Mouse (Mus musculus) heart, embryonic 14.5 days (tissue): ENCODE data around the gene Exosc2. TPM values are rescaled to one million over a fixed set of nuclear protein-coding genes. Genes with fewer than 3 reads are reported as not detected.
A peak's percentile ranks its signal among the peaks of the same experiment; 100 is the strongest.

Experiments
- ATAC-seq: fragments of 200-750 bp; cut with Nextera tagmentation; 2 replicates; pipeline ENCODE4 v1.8.0; 2017; ENCODE audit warnings: low read depth, moderate TSS enrichment; ENCODE audit not compliant: insufficient number of reproducible peaks, insufficient read depth, low FRiP score
- H3K27ac ChIP-seq, 2 experiments: fragments of 200-500 bp in 1 of 2; fragments of 300-500 bp in 1 of 2; sonication (generic) in 1 of 2; replicated peaks in 1 of 2; 2 replicates each; pipeline ENCODE4 v1.5.1; 2012 to 2014; ENCODE audit warnings: low read depth in 2 of 2, low read length in 2 of 2, control low read depth in 1 of 2, mild to moderate bottlenecking in 1 of 2, mixed read lengths in 1 of 2; ENCODE audit not compliant: control insufficient read depth in 1 of 2, insufficient read depth in 1 of 2
- H3K27me3 ChIP-seq: fragments of 300-500 bp; sonication (generic); 2 replicates; pipeline ENCODE4 v1.6.1; 2014; ENCODE audit warnings: mild to moderate bottlenecking, low read length, control low read depth; ENCODE audit not compliant: control insufficient read depth, insufficient read depth
- H3K36me3 ChIP-seq: fragments of 300-500 bp; sonication (generic); 2 replicates; pipeline ENCODE4 v1.6.1; 2014; ENCODE audit warnings: mild to moderate bottlenecking, control low read depth, low read length, mixed read lengths; ENCODE audit not compliant: control insufficient read depth, insufficient read depth
- H3K4me1 ChIP-seq, 2 experiments: fragments of 200-500 bp in 1 of 2; fragments of 300-500 bp in 1 of 2; sonication (generic) in 1 of 2; 2 replicates each; pipeline ENCODE4 v1.6.1; 2012 to 2014; ENCODE audit warnings: low read length in 2 of 2, control low read depth in 1 of 2, mixed read lengths in 1 of 2; ENCODE audit not compliant: control insufficient read depth in 2 of 2, insufficient read depth in 2 of 2
- H3K4me2 ChIP-seq: fragments of 300-500 bp; sonication (generic); 2 replicates; pipeline ENCODE4 v1.6.1; 2014; ENCODE audit warnings: mild to moderate bottlenecking, low read length
- H3K4me3 ChIP-seq, 2 experiments: fragments of 200-500 bp in 1 of 2; fragments of 300-500 bp in 1 of 2; sonication (generic) in 1 of 2; 2 replicates each; pipeline ENCODE4 v1.5.1; 2012 to 2014; ENCODE audit warnings: low read length in 2 of 2, mild to moderate bottlenecking in 2 of 2, control low read depth in 1 of 2, low read depth in 1 of 2, moderate library complexity in 1 of 2; ENCODE audit not compliant: control insufficient read depth in 1 of 2, insufficient read depth in 1 of 2
- H3K9ac ChIP-seq: fragments of 300-500 bp; sonication (generic); 2 replicates; pipeline ENCODE4 v1.6.1; 2014; ENCODE audit warnings: mild to moderate bottlenecking, low read length
- H3K9me3 ChIP-seq: fragments of 300-500 bp; sonication (generic); 2 replicates; pipeline ENCODE4 v1.6.1; 2016; ENCODE audit warnings: low read length, control low read depth; ENCODE audit not compliant: control insufficient read depth
- WGBS: fragments of 180-500 bp; shearing (Covaris S2); extraction: QIAGEN DNeasy Blood & Tissue Kit; methylation state at CpG from one replicate; pipeline ENCODE4 v1.1.7; 2014; 5-methylcytosine and 5-hydroxymethylcytosine counted together
- polyA plus RNA-seq: library from polyadenylated mRNA; unstranded; fragments of >200 nt; fragmentation: Nextera tagmentation; extraction: Ambion mirVana; gene quantifications from 2 replicates; pipeline ENCODE4 v1.2.1, GENCODE M21; 2014

Gene Exosc2
- polyA plus RNA-seq, 1 experiment from 2014 or later: 30.7 TPM

DNA sequence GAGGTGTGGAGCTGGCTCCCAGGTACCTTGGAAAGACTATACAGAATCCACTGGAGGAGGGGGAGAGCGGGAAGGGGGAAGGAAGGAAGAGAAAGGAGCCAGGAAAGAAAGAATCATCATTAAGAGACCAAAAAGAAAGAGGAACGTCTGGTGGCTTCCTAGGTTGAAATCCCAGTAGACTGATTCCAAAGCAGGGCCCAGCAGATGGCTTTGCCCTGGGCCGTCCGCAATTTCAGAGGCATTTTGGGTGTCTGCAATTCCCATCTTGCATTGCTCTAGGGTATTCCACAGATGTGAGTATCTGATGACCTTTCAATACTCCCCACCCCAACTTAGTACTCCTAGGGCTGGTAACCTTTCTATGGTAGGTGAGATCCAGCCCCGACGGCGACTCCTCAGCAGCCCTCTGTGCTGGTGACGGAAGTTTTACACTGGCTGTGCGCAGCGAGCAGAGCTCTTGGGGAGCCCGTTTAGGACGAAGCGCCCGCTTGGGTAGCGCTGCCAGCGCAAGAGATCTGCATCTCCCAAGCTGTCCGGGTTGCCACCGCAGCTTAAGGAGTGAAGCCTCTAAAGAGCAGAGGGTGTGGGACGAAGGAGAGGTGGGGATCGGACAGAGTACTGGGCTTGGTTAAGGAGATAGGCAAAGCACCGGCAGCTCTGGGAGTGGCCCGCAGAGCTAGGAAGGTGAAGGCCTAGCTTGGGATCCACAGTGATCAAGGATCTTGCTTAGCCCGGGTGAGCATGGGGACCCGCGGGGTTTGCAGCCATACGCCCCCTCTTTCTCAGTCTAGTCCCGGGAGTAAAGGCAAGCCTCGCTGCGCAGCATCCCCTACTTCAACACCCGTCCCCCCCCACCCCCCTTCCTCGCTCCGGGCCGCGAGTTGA is 31.7 kb upstream of the Exosc2 start:
- H3K9ac ChIP-seq: no peak overlapping the region
- H3K27ac ChIP-seq: no peak overlapping the region
- no peaks in the 10 kb centered on the region for H3K36me3 ChIP-seq
- no peak for ATAC-seq
- no peak overlapping the region for H3K4me2 ChIP-seq
- H3K9me3 ChIP-seq: no peaks in the 10 kb centered on the region
- peaks cover 0 to 20% of the 10 kb centered on the region in 2 experiments; a peak in 3 of 4 replicates for H3K4me1 ChIP-seq
- under 1% methylated on average over 31 of the region's 34 CpGs for WGBS
- peaks cover 100% of the 10 kb centered on the region for H3K27me3 ChIP-seq
- no peak overlapping the region for H3K4me3 ChIP-seq

DNA sequence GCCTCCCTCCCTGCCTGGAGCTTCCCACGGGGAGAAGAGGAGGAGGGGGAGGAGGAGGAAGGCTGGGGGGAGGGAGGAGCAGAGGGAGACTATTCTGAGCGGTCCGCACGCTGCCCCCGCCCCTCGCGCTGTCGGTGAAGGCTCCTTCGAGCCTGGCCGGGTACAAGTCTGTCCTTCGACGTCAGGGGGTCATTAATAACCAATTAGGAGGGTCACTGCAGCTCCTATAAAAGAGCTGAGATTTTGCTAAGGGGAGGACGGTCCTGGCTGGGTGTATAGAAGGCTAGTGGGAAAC is 31.1 kb upstream of the Exosc2 start:
- H3K4me3 ChIP-seq: no peak overlapping the region
- H3K9me3 ChIP-seq: no peaks in the 10 kb centered on the region
- peaks cover 0 to 20% of the 10 kb centered on the region in 2 experiments; a peak in 3 of 4 replicates for H3K4me1 ChIP-seq
- H3K36me3 ChIP-seq: no peaks in the 10 kb centered on the region
- H3K4me2 ChIP-seq: no peak overlapping the region
- WGBS: 0% methylated on average over 12 of the region's 13 CpGs
- no peak overlapping the region for H3K9ac ChIP-seq
- no peak for ATAC-seq
- no peak overlapping the region for H3K27ac ChIP-seq
- H3K27me3 ChIP-seq: peaks cover 100% of the 10 kb centered on the region

DNA sequence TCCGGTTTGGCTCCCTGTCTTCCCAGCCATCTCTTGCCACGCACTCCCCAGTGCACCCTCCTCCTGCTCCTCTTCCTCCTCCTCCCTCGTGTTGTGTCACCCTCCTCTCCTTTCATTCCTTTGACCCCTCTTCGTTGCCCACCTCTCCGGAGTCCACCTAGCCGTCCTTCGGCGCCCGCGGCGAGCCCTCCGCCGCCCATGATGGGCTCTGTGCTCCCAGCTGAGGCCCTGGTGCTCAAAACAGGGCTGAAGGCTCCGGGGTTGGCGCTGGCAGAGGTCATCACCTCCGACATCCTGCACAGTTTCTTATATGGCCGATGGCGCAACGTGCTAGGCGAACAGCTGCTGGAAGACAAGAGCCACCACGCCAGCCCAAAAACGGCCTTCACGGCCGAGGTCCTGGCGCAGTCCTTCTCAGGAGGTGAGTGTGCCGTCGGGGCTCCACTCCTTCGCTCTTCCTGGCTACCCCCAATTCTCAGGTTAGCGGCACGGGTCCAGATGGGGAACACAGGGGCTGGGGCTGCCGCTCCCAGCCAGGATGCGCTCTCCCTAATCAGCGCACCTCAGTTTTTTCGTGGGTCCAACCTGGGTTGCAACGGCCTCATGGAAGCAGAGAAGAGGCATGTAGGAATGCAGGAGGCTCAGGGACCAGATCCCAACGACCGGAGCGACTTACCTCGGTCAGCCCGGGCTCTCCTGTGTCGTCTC is 30.5 kb upstream of the Exosc2 start, which contains the start of gene Prdm12:
Gene Prdm12, plus strand, starts transcription at position 137 of the 708 bp plus-strand sequence.
- Histone ChIP-seq H3K9me3 (no peaks in the 10 kb centered on the region), H3K4me1 (peaks cover 0 to 20% of the 10 kb centered on the region in 2 experiments; a peak in 3 of 4 replicates), H3K36me3 (no peaks in the 10 kb centered on the region), H3K4me2 (no peak within 1 kb of the TSS), H3K4me3 (0 out of 4 replicates have a peak within 1 kb of the TSS, but pooled peaks of 1 of the 2 experiments have one; percentile 4), H3K27ac (no peak within 1 kb of the TSS), H3K9ac (no peak within 1 kb of the TSS), H3K27me3 (peaks cover 100% of the 10 kb centered on the region)
- 1% methylated on average over 41 of the region's 41 CpGs for WGBS
- ATAC-seq: no peak

DNA sequence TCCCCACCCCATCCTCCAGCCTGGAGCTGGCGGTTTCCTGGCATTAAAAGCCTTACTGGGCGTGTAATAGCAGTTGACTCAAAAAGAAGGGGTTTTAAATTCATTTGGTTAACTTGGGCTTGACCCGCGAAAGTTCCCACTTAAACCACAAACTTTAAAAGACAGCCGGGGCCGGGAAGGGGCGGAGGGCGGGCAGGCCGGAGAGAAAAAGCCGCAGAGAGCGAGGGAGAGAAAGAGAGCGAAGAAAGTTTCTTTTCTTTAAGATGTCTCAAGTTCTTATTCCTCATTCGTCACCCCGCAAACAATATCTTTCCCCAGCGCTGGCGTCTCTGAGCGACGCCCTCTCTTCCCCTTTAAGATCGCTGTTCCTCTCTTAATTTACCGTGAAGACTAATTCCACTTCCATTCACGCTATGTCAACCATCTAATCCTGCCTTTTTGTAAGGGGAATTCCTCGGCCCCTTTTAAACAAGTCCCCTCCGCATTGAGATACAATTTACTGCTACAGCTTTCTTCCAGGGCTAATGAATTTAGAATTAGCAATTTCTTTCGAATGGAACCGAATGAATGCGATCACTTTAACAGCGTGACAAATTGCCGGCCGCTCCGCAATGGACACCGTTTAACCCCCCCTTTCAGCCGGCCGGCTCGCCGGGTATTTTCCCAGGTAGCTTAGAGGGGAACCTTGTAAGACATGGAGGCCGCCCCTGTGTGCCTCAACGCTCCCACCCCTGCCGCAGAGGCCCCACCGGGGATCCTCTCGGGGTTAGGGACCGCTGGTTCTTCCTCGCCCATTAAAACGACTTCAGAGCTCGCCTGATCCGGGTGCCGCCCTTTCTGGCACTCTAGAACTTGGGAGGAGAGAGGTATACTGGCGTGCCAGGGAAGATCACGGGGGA is 29.7 kb upstream of the Exosc2 start:
- H3K9ac ChIP-seq: no peak overlapping the region
- WGBS: 2% methylated on average over 48 of the region's 48 CpGs
- H3K27me3 ChIP-seq: peaks cover 100% of the 10 kb centered on the region
- ATAC-seq: no peak
- peaks cover 0 to 16% of the 10 kb centered on the region in 2 experiments; a peak in 3 of 4 replicates for H3K4me1 ChIP-seq
- H3K27ac ChIP-seq: no peak overlapping the region
- H3K4me3 ChIP-seq: 0 out of 4 replicates have a peak overlapping the region, but pooled peaks of 1 of the 2 experiments have one; percentile 4
- H3K9me3 ChIP-seq: no peaks in the 10 kb centered on the region
- H3K4me2 ChIP-seq: no peak overlapping the region
- no peaks in the 10 kb centered on the region for H3K36me3 ChIP-seq

DNA sequence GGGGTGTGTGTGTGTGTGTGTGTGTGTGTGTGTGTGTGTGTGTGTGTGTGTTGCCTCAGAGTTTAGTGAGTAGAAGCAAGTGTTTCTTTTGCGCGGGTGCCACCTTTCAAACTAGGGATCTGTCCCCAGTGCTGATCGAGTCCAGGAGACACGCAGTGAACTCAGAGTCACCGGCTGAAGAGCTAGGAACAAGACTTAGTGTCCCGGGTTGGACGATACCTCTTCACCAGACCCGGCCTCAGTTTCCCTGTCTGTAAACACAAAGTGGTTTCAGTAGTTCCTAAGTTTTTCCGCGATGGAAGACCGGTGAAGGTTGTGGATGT is 29.0 kb upstream of the Exosc2 start:
- H3K36me3 ChIP-seq: no peaks in the 10 kb centered on the region
- H3K4me3 ChIP-seq: no peak overlapping the region
- H3K9ac ChIP-seq: no peak overlapping the region
- no peak overlapping the region for H3K27ac ChIP-seq
- H3K27me3 ChIP-seq: peaks cover 100% of the 10 kb centered on the region
- no peak overlapping the region for H3K4me2 ChIP-seq
- no peaks in the 10 kb centered on the region for H3K9me3 ChIP-seq
- WGBS: 2% methylated on average over 11 of the region's 11 CpGs
- H3K4me1 ChIP-seq: peaks cover 0 to 10% of the 10 kb centered on the region in 2 experiments; a peak in 3 of 4 replicates
- ATAC-seq: no peak

DNA sequence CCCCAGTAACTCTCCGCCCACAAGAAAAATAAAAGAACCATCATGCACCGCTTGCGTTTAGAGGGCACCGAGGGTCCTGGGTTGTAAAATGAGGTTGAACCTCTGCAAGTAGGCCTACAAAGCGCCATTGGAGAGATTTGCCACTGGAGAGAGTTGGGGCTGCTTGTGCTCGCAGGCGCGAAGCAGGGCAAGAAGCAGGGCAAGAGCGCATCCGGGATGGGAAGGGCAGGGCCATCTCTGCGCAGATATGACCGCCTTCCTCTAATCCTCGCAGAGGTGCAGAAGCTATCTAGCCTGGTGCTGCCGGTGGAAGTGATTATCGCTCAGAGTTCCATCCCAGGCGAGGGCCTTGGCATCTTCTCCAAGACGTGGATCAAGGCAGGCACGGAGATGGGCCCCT is 28.6 kb upstream of the Exosc2 start:
- H3K9ac ChIP-seq: no peak overlapping the region
- peaks cover 100% of the 10 kb centered on the region for H3K27me3 ChIP-seq
- H3K4me1 ChIP-seq: peaks cover 0 to 5% of the 10 kb centered on the region in 2 experiments; a peak in 1 of 4 replicates
- no peak overlapping the region for H3K4me2 ChIP-seq
- no peak for ATAC-seq
- no peak overlapping the region for H3K4me3 ChIP-seq
- WGBS: 4% methylated on average over 18 of the region's 18 CpGs
- no peaks in the 10 kb centered on the region for H3K36me3 ChIP-seq
- no peak overlapping the region for H3K27ac ChIP-seq
- H3K9me3 ChIP-seq: no peaks in the 10 kb centered on the region
